Mouse (Mus musculus) cortical plate, adult 2 months (tissue): ENCODE measurements around the gene Rpap1.

ENCODE experiments used
- CTCF ChIP-seq: fragments of 200-500 bp; IDR thresholded peaks from 2 replicates; pipeline ENCODE4 v1.5.1; 2011; ENCODE audit warnings: mild to moderate bottlenecking, control low read depth, low read length; ENCODE audit not compliant: insufficient read depth; ENCODE audit errors: extremely low read depth
- POLR2A ChIP-seq: fragments of 200-500 bp; IDR thresholded peaks from 2 replicates; pipeline ENCODE4 v1.6.1; 2011; ENCODE audit warnings: mild to moderate bottlenecking, low read length, control low read depth; ENCODE audit not compliant: insufficient read depth; ENCODE audit errors: extremely low read depth

DNA sequence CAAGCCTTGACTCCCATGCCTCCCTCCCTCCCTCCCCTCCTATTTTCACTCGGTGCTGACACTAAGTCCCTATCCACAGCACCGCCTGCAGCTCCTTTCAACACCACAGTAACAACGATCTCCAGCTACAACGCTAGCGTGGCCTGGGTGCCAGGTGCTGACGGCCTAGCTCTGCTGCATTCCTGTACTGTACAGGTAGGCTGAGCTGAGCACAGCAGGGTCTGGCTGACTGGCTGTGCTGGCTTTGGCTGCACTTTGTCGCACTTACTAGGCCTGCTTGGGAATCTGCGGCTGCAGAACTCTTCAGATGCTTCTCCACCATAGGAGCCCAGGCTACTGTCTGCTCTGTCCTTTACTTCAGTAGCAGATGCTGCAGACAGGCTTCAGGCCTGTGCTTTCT lies 18.2 kb upstream of the Rpap1 start:
- TF ChIP-seq CTCF (no peak), POLR2A (no peak)
